Mouse (Mus musculus) heart, postnatal 14 days (tissue): ENCODE data around the gene Palb2. TPM values are rescaled to one million over a fixed set of nuclear protein-coding genes. Genes with fewer than 3 reads are reported as not detected.
A peak's percentile ranks its signal among the peaks of the same experiment; 100 is the strongest.
"Not testable (repeated sequence)": the region's sequence is repeated elsewhere in the genome, so short reads cannot be mapped to it uniquely, and the experiment has no call there.

Experiments used
- DNase-seq, 2 experiments: peaks; one replicate each; pipeline ENCODE4 v3.0.0; 2021 to 2022
- intact Hi-C: fragments of 180-260 bp; cut with DNase I; formaldehyde crosslinking; loops from one replicate; pipeline ENCODE4 v1.15.1; 2025
- total RNA-seq, 2 experiments: library from RNA; stranded (reverse); gene quantifications; 2 replicates each; pipeline ENCODE4 v1.2.3; 2021

Gene Palb2
- total RNA-seq, 2 experiments from 2014 or later = 1.00 to 1.0 TPM

- intact Hi-C loops = loop anchor here (1.0 kb wide), 1 partner anchor 31 kb away; the partner anchor contains the start of gene Palb2
- peak; percentile 91 for DNase-seq
Measured at GRCm38 (mm10) chr7:122101747-122102244, 31.0 kb downstream of the Palb2 start, which contains the start of gene Ndufab1. Gene Ndufab1, minus strand, starts transcription at chr7:122101886.

- DNase-seq = not testable (repeated sequence)
- intact Hi-C loops = loop anchor here (1.0 kb wide), 1 partner anchor 31 kb away; the partner anchor contains the start of gene Palb2
Measured at GRCm38 (mm10) chr7:122101014-122101746, 31.6 kb downstream of the Palb2 start.

GRCm38 (mm10) chr7:122099222-122099621 is 33.6 kb downstream of the Palb2 start:
- intact Hi-C loops = loop anchor here (5.0 kb wide), 1 partner anchor 67 kb away; no protein-coding TSS in a partner anchor
- DNase-seq = peak; percentile 16 to 46

DNA sequence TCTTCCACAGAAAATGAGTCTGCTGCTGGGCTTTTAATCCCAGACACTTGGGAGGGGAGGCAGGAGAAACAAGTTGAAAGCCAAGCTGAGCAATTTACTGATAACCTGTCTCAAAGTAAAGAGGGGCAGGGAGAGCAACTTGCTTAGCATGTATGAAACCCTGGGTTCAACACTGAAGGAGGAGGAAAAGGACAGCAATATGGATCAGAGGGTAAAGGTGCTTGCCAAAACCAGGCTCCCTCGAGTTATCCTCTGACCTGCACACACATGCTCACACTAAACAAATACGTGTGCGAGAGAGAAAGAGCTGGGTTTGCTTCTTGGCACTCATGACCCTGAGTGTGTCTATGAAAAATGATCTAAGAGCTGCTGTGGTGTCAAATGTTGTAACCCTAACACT is 34.8 kb downstream of the Palb2 start:
- intact Hi-C loops = loop anchor here (5.0 kb wide), 1 partner anchor 66 kb away; no protein-coding TSS in a partner anchor
- DNase-seq = no peak

DNA sequence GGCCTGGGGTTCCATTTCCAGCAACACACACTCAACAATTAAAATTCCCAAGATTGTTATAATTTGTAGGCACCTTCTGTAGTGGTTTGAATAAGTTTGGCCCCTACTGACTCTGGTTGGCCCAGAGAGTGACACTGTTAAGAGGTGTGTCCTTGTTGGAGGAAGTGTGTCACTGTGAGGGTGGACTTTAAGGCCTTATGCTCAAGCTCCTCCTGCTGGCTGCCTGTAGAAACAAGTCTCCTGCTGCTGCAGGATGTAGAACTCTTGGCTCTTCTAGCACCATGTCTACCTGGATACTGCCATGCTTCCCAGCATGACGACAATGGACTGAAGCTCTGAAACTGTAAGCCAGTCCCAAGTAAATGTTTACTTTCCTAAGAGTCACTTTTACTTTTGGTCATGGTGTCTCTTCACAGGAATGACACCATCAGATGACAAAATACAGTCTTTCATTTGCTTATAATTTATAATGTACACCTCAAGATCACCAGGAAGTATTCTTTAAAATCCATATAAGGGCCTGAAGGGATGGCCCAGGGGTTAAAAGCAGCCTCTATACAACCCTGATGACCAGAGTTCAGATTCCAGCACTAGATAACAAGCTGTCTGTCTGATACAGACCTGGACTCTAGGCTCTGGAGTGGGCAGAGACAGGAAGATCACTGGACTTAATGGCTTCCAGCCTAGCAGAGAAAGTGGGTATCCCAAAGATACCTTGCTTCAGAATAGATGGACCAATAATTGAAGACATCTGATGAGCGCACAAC is 38.0 kb downstream of the Palb2 start:
- no peak for DNase-seq
- intact Hi-C loops = loop anchor here (5.0 kb wide), 1 partner anchor 62 kb away; no protein-coding TSS in a partner anchor

DNA sequence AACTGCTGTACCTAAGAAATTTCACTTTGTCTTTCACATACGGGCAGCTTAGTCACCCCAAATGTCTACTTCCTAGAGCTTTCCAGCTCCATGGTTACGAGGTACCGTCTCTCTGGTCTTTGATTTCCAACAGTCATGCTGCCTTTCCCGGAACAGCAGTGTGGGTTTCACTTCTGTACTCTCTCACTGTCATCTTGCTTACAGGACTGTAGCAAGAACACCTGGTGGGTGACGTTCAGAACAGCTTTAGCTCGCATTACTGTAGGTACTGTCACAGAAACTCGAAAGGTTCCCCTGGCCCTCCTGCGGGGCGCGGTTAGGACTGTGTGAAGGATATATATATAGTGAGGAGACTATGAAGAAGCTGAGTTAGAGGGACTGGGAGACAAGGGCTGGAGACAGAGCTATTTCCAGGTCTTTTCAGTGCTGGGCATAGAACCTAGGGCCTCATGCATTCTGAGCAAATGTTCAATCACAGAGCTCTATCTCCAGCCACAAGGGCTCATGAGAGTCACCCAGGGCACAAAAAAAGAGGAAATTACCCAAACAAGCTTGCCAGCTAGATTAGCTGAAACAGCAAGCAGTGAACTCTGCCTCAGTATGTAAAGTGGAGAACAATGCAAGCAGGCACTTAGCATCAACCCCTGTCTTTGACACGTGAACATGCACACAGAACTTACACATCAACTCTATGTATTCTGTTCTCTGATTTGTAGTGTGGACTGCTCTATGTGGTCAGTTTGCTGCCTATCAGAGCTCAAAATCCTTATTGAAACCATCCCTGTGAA is 45.4 kb downstream of the Palb2 start:
- intact Hi-C loops = no loop called here
- no peak for DNase-seq

DNA sequence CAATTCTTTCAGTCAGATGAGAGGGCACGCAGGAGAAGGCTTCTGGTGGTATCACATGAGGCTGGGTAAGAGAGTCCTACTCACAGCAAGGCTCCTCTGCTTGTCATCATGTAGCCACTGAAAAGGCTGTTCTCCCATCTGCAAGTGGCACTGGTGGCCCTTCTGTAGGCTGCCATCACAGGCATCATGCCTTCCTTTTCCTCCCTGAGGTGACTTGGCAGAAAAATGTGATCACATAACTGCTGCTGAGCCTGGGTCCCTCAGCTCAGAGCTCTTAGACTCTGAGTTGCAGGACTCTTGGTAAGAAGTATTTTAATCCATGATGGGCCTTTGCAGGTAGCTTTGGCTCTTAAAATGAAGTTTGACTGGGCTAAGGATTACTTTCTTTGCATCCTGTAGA is 51.7 kb downstream of the Palb2 start:
- no peak for DNase-seq
- intact Hi-C loops = no loop called here

GRCm38 (mm10) chr7:122079798-122080554 is 52.8 kb downstream of the Palb2 start:
- DNase-seq = no peak
- intact Hi-C loops = no loop called here

DNA sequence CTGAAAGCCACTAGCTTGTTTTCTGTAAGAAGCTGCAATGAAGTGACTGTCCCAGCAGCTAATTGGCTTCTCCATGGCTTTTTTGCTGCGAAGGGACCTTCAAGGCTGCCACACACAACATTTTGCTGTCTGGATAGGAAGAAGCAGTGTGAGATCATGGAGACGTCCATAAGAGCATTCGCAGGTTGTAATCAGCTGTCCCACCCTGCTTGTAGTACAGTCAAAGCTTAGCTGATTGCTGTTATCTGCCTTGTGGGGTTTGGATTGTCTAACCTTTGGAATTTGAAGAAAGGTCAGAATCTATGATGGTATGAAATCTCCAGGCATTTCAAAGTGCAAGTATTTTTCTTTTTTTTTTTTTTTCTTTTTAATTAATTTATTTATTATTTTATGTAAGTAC is 58.4 kb downstream of the Palb2 start:
- no peak for DNase-seq
- intact Hi-C loops = no loop called here

DNA sequence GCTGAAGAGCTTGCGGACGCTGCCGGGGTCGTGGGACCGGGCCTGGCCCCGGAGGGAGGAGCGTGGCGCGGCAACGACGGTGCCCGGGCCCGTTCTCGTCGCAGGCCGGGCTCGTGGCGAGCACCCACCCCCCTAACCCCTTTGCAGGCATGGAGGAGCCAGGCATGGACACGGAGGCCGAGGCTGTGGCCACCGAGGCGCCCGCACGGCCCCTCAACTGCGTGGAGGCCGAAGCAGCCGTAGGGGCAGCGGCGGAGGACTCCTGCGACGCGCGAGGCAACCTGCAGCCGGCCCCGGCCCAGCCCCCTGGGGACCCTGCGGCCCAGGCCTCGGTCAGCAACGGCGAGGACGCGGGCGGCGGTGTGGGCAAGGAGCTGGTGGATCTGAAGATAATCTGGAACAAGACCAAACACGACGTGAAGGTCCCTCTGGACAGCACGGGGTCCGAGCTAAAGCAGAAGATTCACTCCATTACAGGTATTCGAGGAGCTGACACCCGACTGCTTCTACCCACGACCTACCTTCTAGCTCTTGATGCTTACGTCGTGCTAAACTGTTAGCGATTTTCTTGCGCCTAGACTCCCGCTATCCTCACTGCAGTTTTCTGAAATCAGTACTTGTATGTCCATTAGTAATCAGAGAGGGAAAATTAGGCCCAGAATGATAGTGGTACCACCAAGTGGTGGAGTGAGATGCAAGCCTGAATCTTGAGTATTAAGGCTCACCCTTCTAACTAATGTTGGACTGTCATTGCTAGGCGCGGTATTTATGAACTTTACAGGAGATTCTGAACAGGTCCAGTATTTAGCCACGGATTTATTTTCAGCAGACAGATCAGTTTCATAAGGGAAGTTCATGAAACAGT is 65.0 kb downstream of the Palb2 start:
- intact Hi-C loops = loop anchor here (5.0 kb wide), 1 partner anchor 35 kb away; no protein-coding TSS in a partner anchor

DNA sequence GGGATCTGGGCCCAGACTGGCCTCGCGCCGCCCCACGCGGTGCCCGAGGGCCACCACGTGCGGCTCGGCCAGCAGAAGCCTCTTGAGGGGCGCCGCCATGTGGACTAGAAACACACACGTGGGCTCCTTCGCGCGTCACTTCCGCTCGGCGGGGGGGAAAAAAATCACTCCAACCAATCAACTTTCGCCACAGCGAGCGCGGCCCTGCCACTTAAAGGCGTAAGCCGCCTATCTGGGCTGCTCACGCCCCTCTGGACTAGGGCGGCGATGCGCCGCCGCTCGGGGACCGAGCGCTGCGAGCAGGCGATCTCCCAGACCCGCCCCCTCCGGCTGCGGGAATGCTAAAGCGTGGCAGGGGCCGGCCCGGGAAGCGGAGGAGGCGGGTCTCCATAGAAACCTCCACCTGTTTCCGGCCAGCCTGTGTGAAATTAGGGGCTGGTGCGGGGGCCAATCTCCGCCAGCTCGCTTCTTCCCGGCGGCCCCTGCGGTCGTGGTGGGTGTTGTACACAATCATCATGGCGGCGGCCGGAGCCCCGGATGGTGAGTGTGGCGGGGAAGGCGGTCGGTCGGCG is 65.8 kb downstream of the Palb2 start, which contains the start of the genes Ubfd1 and Ears2:
TSS of gene Ubfd1 (plus strand) at position 231 of the 572 bp plus-strand sequence.
TSS of gene Ears2 (minus strand) at position 319 of the 572 bp plus-strand sequence.
- peak; percentile 94 to 95 for DNase-seq
- intact Hi-C loops = loop anchor here (5.0 kb wide), 1 partner anchor 35 kb away; no protein-coding TSS in a partner anchor

More for the DNA sequence above, 65.0 kb downstream of the Palb2 start:
- peak in 1 of 2 experiments; percentile 34 for DNase-seq

- DNase-seq = no peak
- intact Hi-C loops = loop anchor here (5.0 kb wide), 1 partner anchor 34 kb away; no protein-coding TSS in a partner anchor
Measured at GRCm38 (mm10) chr7:122066102-122066944, 66.5 kb downstream of the Palb2 start.

DNA sequence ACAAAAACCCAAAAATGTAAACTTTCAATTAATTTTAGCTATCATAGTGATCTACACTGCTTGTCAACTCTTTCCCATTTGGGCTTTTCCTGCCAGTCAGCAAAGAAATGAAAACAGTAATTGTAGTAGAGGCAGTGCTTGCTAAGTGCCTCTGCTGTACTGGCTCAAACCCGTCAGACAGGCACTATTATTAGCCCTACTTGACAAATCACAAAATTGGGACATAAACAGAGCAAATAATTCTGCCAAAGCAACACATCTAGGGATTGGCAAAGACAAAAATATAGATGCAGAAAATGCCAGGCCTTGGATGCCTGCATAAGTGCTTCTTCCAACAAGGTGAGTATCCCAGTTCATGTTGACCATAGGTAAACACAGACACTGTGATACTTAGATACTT is 67.1 kb downstream of the Palb2 start:
- intact Hi-C loops = loop anchor here (5.0 kb wide), 1 partner anchor 33 kb away; no protein-coding TSS in a partner anchor
- no peak for DNase-seq
